Mouse (Mus musculus): Measurements from ENCODE around the gene Pgm2l1. TPM values are rescaled to one million over a fixed set of nuclear protein-coding genes. Genes with fewer than 3 reads are reported as not detected.

Gene Pgm2l1
- polyA plus RNA-seq, 1 experiment, result 0.81 TPM

- H3K9me3 ChIP-seq (ENCODE audit: control insufficient read depth, low read length), result no peaks in the 10 kb centered on the region
- peaks cover 2% of the 10 kb centered on the region; the same call in 1 of the 2 replicates for H3K27me3 ChIP-seq (ENCODE audit: control insufficient read depth)
- no peaks in the 10 kb centered on the region for H3K36me3 ChIP-seq (ENCODE audit: control insufficient read depth)
- no peak overlapping the region for H3K4me3 ChIP-seq (replicated peaks)
- TF ChIP-seq GATA1 (IDR thresholded peaks at IDR 0.05; ENCODE audit: low read length), result no peak
- no peak for TF ChIP-seq TAL1 (IDR thresholded peaks at IDR 0.05; ENCODE audit: low read length)
- no peaks in the 10 kb centered on the region for H3K4me1 ChIP-seq (ENCODE audit: control insufficient read depth)
Observed at GRCm38 (mm10) chr7:100298861-100299510, 71.8 kb downstream of the Pgm2l1 start.

GRCm38 (mm10) chr7:100301390-100301789 is 74.2 kb downstream of the Pgm2l1 start:
- Histone ChIP-seq H3K4me1 (ENCODE audit: control insufficient read depth) (no peaks in the 10 kb centered on the region; the same call in 1 of the 2 replicates), H3K9me3 (ENCODE audit: control insufficient read depth, low read length) (no peaks in the 10 kb centered on the region), H3K36me3 (ENCODE audit: control insufficient read depth) (no peaks in the 10 kb centered on the region), H3K27me3 (ENCODE audit: control insufficient read depth) (no peaks in the 10 kb centered on the region), H3K4me3 (replicated peaks) (no peak overlapping the region)
- TF ChIP-seq TAL1 (IDR thresholded peaks at IDR 0.05; ENCODE audit: low read length) (no peak), GATA1 (IDR thresholded peaks at IDR 0.05; ENCODE audit: low read length) (no peak)

- Histone ChIP-seq H3K4me3 (replicated peaks) (no peak overlapping the region), H3K36me3 (ENCODE audit: control insufficient read depth) (no peaks in the 10 kb centered on the region), H3K4me1 (ENCODE audit: control insufficient read depth) (no peaks in the 10 kb centered on the region; the same call in 1 of the 2 replicates), H3K9me3 (ENCODE audit: control insufficient read depth, low read length) (no peaks in the 10 kb centered on the region), H3K27me3 (ENCODE audit: control insufficient read depth) (no peaks in the 10 kb centered on the region)
- TF ChIP-seq GATA1 (IDR thresholded peaks at IDR 0.05; ENCODE audit: low read length) (no peak), TAL1 (IDR thresholded peaks at IDR 0.05; ENCODE audit: low read length) (no peak)
Observed at GRCm38 (mm10) chr7:100302316-100302715, 75.1 kb downstream of the Pgm2l1 start.

GRCm38 (mm10) chr7:100305894-100306293 is 78.7 kb downstream of the Pgm2l1 start:
- Histone ChIP-seq H3K4me3 (replicated peaks) (no peak overlapping the region), H3K4me1 (ENCODE audit: control insufficient read depth) (peaks cover 2% of the 10 kb centered on the region), H3K27me3 (ENCODE audit: control insufficient read depth) (no peaks in the 10 kb centered on the region; the same call in 1 of the 2 replicates), H3K9me3 (ENCODE audit: control insufficient read depth, low read length) (no peaks in the 10 kb centered on the region), H3K36me3 (ENCODE audit: control insufficient read depth) (no peaks in the 10 kb centered on the region)
- no peak for TF ChIP-seq GATA1 (IDR thresholded peaks at IDR 0.05; ENCODE audit: low read length)

GRCm38 (mm10) chr7:100307872-100308653 is 80.9 kb downstream of the Pgm2l1 start:
- Histone ChIP-seq H3K36me3 (ENCODE audit: control insufficient read depth) (no peaks in the 10 kb centered on the region), H3K27me3 (ENCODE audit: control insufficient read depth) (no peaks in the 10 kb centered on the region; the same call in 1 of the 2 replicates), H3K4me1 (ENCODE audit: control insufficient read depth) (peaks cover 7% of the 10 kb centered on the region), H3K4me3 (replicated peaks) (no peak overlapping the region), H3K9me3 (ENCODE audit: control insufficient read depth, low read length) (no peaks in the 10 kb centered on the region)
- no peak for TF ChIP-seq GATA1 (IDR thresholded peaks at IDR 0.05; ENCODE audit: low read length)
- TF ChIP-seq TAL1 (IDR thresholded peaks at IDR 0.05; ENCODE audit: low read length), result no peak

GRCm38 (mm10) chr7:100309216-100309615 is 82.0 kb downstream of the Pgm2l1 start:
- no peaks in the 10 kb centered on the region; the same call in 1 of the 2 replicates for H3K27me3 ChIP-seq (ENCODE audit: control insufficient read depth)

GRCm38 (mm10) chr7:100309679-100310078 is 82.5 kb downstream of the Pgm2l1 start:
- no peaks in the 10 kb centered on the region; the same call in 1 of the 2 replicates for H3K27me3 ChIP-seq (ENCODE audit: control insufficient read depth)
- peaks cover 8% of the 10 kb centered on the region for H3K4me1 ChIP-seq (ENCODE audit: control insufficient read depth)
- no peak overlapping the region for H3K4me3 ChIP-seq (replicated peaks)
- H3K36me3 ChIP-seq (ENCODE audit: control insufficient read depth), result no peaks in the 10 kb centered on the region
- H3K9me3 ChIP-seq (ENCODE audit: control insufficient read depth, low read length), result no peaks in the 10 kb centered on the region
- TF ChIP-seq GATA1 (IDR thresholded peaks at IDR 0.05; ENCODE audit: low read length) (no peak), TAL1 (IDR thresholded peaks at IDR 0.05; ENCODE audit: low read length) (no peak)

More at GRCm38 (mm10) chr7:100309216-100309615, 82.0 kb downstream of the Pgm2l1 start:
- peaks cover 8% of the 10 kb centered on the region for H3K4me1 ChIP-seq (ENCODE audit: control insufficient read depth)
- no peaks in the 10 kb centered on the region for H3K36me3 ChIP-seq (ENCODE audit: control insufficient read depth)
- no peak overlapping the region for H3K4me3 ChIP-seq (replicated peaks)
- no peaks in the 10 kb centered on the region for H3K9me3 ChIP-seq (ENCODE audit: control insufficient read depth, low read length)
- TF ChIP-seq TAL1 (IDR thresholded peaks at IDR 0.05; ENCODE audit: low read length) (no peak), GATA1 (IDR thresholded peaks at IDR 0.05; ENCODE audit: low read length) (no peak)

GRCm38 (mm10) chr7:100310290-100310689 is 83.1 kb downstream of the Pgm2l1 start:
- no peak for TF ChIP-seq TAL1 (IDR thresholded peaks at IDR 0.05; ENCODE audit: low read length)
- TF ChIP-seq GATA1 (IDR thresholded peaks at IDR 0.05; ENCODE audit: low read length), result no peak
- H3K27me3 ChIP-seq (ENCODE audit: control insufficient read depth), result no peaks in the 10 kb centered on the region; the same call in 1 of the 2 replicates
- H3K9me3 ChIP-seq (ENCODE audit: control insufficient read depth, low read length), result no peaks in the 10 kb centered on the region
- H3K36me3 ChIP-seq (ENCODE audit: control insufficient read depth), result no peaks in the 10 kb centered on the region
- H3K4me1 ChIP-seq (ENCODE audit: control insufficient read depth), result peaks cover 8% of the 10 kb centered on the region
- H3K4me3 ChIP-seq (replicated peaks), result no peak overlapping the region

- Histone ChIP-seq H3K36me3 (ENCODE audit: control insufficient read depth) (no peaks in the 10 kb centered on the region), H3K27me3 (ENCODE audit: control insufficient read depth) (no peaks in the 10 kb centered on the region; the same call in 1 of the 2 replicates), H3K4me3 (replicated peaks) (no peak overlapping the region), H3K9me3 (ENCODE audit: control insufficient read depth, low read length) (no peaks in the 10 kb centered on the region), H3K4me1 (ENCODE audit: control insufficient read depth) (peaks cover 21% of the 10 kb centered on the region)
- TF ChIP-seq GATA1 (IDR thresholded peaks at IDR 0.05; ENCODE audit: low read length) (no peak), TAL1 (IDR thresholded peaks at IDR 0.05; ENCODE audit: low read length) (no peak)
Observed at GRCm38 (mm10) chr7:100312716-100313115, 85.5 kb downstream of the Pgm2l1 start.

Data from erythroblast, embryonic 14.5 days (primary cell).